Mouse (Mus musculus) heart, postnatal 36 days (tissue): Measurements from ENCODE around the gene Lrmda. TPM values are rescaled to one million over a fixed set of nuclear protein-coding genes. Genes with fewer than 3 reads are reported as not detected.
A peak's percentile ranks its signal among the peaks of the same experiment; 100 is the strongest.

Experiments used
- DNase-seq, 2 experiments: peaks; one replicate each; pipeline ENCODE4 v3.0.0; 2021 to 2022
- intact Hi-C: fragments of 180-260 bp; cut with DNase I; formaldehyde crosslinking; loops from one replicate; pipeline ENCODE4 v1.15.1; 2025
- total RNA-seq, 2 experiments: library from RNA; stranded (reverse); gene quantifications; 2 replicates each; pipeline ENCODE4 v1.2.3; 2021

The Lrmda gene
- total RNA-seq, 2 experiments from 2014 or later: 1.1 to 1.7 TPM

- intact Hi-C loops: no loop called here
- no peak for DNase-seq
Measured at GRCm38 (mm10) chr14:22936701-22937100, 917.2 kb downstream of the Lrmda start.

- no peak for DNase-seq
- intact Hi-C loops: no loop called here
Measured at GRCm38 (mm10) chr14:22940576-22940975, 921.1 kb downstream of the Lrmda start.

- intact Hi-C loops: no loop called here
- DNase-seq: no peak
Measured at GRCm38 (mm10) chr14:22942569-22942968, 923.1 kb downstream of the Lrmda start.

DNA sequence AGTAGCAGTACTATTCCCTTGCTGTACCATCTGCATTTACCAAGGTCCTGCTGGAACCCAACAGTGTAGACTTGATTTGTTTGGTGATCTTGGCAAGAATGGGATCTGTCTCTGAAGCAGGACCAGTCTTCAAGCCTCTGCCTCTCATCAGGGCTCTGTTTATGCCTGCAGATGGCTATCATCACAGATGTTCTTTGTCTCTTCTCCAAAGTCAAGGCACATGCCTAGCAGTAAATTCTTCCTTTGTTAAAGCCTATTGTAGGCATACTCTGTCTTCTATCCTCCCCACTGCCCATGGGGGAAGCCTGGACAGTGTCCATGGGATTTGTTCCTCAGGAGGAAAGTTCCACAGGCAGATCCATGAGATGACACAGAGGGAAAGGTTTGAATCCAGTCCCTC, 930.0 kb downstream of the Lrmda start:
- DNase-seq: no peak

DNA sequence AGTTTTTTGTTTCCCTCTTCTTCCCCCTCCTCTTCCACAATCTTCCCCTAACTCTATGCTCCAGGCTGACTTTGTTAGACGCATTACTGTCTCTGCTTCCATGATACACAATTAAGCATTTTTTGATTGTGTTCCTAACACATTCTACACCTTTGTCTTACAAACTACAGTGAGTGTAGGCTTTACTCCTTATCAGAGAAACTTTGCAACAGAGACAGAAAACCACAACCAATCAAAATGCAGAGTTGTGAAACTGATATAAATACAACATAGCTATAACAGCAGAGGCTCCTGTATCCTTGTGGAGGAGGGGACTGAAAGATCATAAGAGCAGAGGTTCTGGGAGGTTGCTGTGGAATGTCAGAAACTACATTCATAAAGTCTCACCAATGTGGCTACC, 933.5 kb downstream of the Lrmda start:
- no peak for DNase-seq
- intact Hi-C loops: no loop called here

More for the DNA sequence above, 930.0 kb downstream of the Lrmda start:
- intact Hi-C loops: no loop called here

DNA sequence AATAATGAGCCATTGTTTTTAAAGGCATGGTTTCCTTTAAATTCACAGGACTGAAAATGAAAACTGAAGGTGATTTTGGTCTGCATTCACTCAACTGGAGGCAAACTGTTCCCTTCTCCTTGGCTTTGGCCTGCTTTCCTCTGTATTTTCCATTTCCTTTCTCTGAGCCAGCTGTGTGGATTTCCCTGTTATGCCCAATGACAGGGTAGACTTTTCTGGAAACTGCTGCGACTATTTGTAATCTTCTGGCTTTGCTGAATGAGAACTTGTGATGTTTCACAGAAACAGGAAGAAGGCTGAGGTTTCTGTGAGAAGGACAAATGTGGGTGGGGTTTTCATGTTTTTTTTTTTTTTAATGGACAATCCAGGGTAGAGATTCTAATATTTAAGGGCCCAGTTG, 940.7 kb downstream of the Lrmda start:
- intact Hi-C loops: loop anchor here (10.0 kb wide), 1 partner anchor 975 kb away; the partner anchor contains the start of gene Zfp503
- DNase-seq: peak; percentile 9

- DNase-seq: peak in 1 of 2 experiments; percentile 7
- intact Hi-C loops: loop anchor here (10.0 kb wide), 1 partner anchor 980 kb away; the partner anchor contains the start of gene Zfp503
Measured at GRCm38 (mm10) chr14:22964796-22965660, 945.5 kb downstream of the Lrmda start.

DNA sequence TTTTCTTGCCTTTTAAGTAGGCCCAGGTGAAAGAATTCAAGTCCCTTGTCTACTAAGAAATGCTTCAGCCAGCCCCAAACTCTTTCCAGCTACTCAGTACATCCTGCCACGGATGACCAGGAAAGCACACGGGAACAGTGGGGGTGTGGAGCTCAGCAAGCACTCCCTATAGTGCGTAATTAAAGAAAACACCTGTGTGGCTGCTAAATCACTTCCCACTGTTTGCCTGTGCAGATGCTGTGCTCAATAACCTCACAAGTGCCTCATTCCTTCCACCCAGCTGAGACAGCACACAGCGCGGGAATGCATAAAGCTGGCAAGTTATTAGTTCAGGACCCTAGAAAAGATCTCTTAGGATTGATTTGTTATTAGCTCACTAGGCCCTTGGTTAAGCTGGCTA, 949.2 kb downstream of the Lrmda start:
- no peak for DNase-seq
- intact Hi-C loops: loop anchor here (10.0 kb wide), 1 partner anchor 984 kb away; the partner anchor contains the start of gene Zfp503

DNA sequence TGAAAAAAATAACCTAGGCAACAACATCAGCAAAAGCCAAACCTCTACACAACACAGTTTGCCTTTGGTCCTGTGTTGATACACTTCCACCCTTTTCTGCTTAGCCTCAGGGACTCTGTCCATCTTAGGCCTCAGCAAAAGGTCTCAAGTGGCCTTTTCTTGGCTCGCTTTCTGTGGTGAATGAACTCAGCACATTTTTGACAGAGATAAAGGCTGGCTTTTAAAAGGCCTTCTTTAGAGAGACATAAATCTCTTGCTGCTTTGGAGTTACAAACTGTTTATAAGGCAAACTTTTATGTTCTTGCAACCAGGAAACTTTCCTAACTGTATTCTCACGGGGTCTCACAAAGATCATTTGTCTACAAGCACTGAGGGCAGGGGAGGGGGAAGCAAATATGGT, 967.2 kb downstream of the Lrmda start:
- DNase-seq: peak; percentile 44 to 45
- intact Hi-C loops: no loop called here

GRCm38 (mm10) chr14:22988090-22988669, 968.7 kb downstream of the Lrmda start:
- no peak for DNase-seq
- intact Hi-C loops: no loop called here

DNA sequence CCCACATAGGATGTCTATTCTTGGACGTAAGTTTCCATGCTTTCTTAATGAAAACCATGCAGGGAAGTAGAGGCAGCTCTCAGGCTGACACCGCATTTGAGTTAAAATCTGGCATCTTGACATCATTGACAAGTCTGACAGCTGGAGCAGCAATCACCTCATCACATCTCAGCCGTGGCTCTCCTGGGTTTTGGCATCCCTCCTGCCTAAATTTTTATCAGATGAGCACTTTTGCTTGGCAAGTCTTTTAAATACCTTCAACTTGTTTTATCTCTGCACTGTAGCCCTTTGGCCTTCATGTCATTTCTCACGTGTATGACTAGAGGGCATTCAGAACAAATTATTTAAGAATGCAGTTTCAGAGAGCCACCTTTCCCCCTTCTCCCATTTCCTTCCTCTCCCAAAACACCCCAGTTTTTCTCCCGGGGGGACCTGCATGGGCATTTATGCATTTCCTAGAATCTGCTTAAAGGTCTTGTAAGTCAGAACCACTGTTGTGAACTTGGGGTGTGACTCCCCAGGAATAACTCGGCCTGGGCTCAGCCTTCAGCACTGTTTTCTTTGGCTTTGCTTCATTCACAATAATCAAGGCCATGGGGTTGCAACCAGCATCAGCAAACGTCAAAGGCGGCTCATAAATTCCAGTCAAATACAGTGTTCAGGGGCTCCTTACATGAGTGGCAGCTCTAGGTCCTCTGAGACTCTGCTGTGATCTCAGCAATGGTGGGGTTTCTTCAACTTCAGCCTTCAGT, 975.8 kb downstream of the Lrmda start:
- no peak for DNase-seq
- intact Hi-C loops: no loop called here

GRCm38 (mm10) chr14:22998906-22999305, 979.4 kb downstream of the Lrmda start:
- no peak for DNase-seq
- intact Hi-C loops: no loop called here

- DNase-seq: no peak
- intact Hi-C loops: no loop called here
Measured at GRCm38 (mm10) chr14:23011989-23012388, 992.5 kb downstream of the Lrmda start.

- intact Hi-C loops: no loop called here
- DNase-seq: peak; percentile 2 to 9
Measured at GRCm38 (mm10) chr14:23014747-23015286, 995.3 kb downstream of the Lrmda start.

- DNase-seq: no peak
- intact Hi-C loops: no loop called here
Measured at GRCm38 (mm10) chr14:23015321-23016067, 996.0 kb downstream of the Lrmda start.

DNA sequence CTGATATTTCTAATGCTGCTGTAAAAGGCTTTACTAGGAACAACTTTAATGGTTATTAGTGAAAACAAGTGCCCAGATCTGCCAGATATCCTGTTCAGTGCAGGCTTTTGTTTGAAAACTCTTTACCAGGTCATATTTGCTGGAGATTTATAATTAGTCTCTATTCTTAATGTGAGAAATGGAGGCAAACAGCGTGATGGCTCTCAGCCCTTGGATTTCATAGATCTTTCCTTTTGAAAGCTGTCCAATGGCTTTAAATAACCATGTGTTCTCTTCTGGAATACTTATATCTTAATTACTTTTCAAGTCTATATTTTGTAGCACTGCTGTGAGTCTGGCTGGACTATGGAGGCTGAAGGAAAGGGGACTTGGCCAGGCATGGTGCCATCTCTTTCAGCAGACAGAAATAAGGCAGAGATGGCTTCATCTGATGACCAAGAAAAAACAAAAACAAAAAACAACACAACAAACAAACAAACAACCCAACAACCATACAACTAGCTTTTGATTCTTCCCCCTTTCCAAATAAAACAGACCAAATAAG, 996.6 kb downstream of the Lrmda start:
- intact Hi-C loops: no loop called here
- no peak for DNase-seq

GRCm38 (mm10) chr14:23041002-23041401, 1021.5 kb downstream of the Lrmda start:
- DNase-seq: no peak
- intact Hi-C loops: loop anchor here (10.0 kb wide), 2 partner anchors 226 to 384 kb away; no protein-coding TSS in a partner anchor

DNA sequence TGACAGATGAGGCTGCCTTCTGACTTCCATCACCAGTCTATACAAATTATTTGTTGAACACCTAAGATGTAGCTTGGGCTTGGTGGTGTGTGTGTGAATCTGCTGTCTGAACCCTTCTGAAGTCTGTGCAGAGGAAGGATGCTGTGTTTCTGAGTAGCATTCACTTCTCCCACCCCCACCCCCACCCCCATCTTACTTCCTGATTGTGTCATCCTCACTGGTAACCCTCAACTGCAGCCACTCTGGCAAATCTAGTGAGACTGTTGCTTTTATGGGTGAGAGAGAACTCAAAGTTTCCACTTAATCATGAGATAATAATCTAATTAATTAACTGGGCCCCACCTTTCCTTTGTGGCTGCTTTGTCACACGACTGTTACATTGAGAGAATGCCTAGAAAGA, 1025.8 kb downstream of the Lrmda start:
- DNase-seq: no peak
- intact Hi-C loops: loop anchor here (5.0 to 10.0 kb wide), 5 partner anchors 231 to 1063 kb away; no protein-coding TSS in a partner anchor

DNA sequence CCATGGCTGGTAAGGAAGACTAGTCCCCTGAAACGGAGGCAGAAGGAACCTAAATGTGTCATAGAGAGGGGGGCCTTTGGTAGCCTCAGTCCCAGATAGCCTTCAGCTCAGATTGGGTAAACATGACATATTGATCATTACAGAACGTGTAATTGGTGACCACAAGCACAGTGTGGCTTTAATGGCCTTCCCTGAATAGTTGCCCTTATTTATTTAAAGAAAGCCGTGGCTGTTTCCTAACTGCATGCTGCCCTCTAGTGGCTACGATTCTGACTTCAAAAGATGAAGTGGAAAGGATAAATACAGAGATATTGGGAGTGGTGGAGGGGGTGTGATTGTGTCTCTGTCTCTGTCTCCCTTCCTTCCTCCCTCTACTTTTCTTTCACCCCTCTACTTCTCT, 1026.8 kb downstream of the Lrmda start:
- DNase-seq: peak; percentile 68 to 70
- intact Hi-C loops: loop anchor here (5.0 to 10.0 kb wide), 5 partner anchors 232 to 1064 kb away; no protein-coding TSS in a partner anchor

- no peak for DNase-seq
- intact Hi-C loops: no loop called here
Measured at GRCm38 (mm10) chr14:23051441-23051840, 1031.9 kb downstream of the Lrmda start.
